Mouse (Mus musculus) thymus, adult 2 months (tissue): ENCODE measurements around the gene Prr14.

Source experiments
- CTCF ChIP-seq: fragments of 200-500 bp; IDR thresholded peaks from 2 replicates; pipeline ENCODE4 v1.5.1; 2012; ENCODE audit warnings: mild to moderate bottlenecking, control low read depth, low read length, moderate library complexity, borderline replicate concordance; ENCODE audit not compliant: control insufficient read depth, poor library complexity, insufficient read depth; ENCODE audit errors: extremely low read depth
- POLR2A ChIP-seq: fragments of 200-500 bp; IDR thresholded peaks from 2 replicates; pipeline ENCODE4 v1.6.1; 2012; ENCODE audit warnings: mild to moderate bottlenecking, low read length, control low read depth, moderate library complexity; ENCODE audit not compliant: control insufficient read depth, poor library complexity, insufficient read depth; ENCODE audit errors: extremely low read depth

- TF ChIP-seq CTCF (no peak), POLR2A (no peak)
Observed at GRCm38 (mm10) chr7:127508291-127508690, 48.9 kb downstream of the Prr14 start.
